9 mouse cellular contexts compared by ENCODE assay signal in the genomic region with DNA sequence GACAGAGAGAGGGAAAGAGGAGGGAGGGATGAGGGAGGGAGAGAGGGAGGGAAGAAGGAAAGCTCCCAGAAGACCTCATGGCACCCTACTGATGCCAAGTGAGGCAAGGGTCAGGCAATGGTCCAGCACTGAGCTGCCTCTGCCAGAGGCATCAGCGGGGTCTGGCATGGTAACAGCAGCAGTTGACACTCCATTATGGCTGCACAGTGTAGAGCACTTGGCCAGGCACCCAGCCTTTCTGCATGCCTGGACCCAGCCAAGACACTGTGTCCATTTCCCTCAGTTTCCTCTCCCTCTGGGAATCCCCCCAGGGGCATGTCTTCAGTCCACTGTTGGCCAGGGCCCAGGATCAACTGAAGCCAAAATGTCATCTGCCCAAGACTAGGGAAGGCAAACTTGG. TPM values are rescaled to one million over a fixed set of nuclear protein-coding genes. Genes with fewer than 3 reads are reported as not detected.
DNase-seq lines count a peak whose midpoint lies in the region; ATAC-seq and TF ChIP-seq lines count a peak whose summit lies in the region.
"Had no signal": no experiment of that assay in that cellular context is flagged by ENCODE, and none has a peak within 500 bp of the region (broad histone marks: within the 10 kb centered on the region; RNA-seq: fewer than 3 reads in every experiment).

No protein-coding gene starts in this region.

- peaks cover 7% of the 10 kb centered on the region; the same call in 1 of the 2 replicates for H3K36me3 ChIP-seq in midbrain, postnatal 0 days (ENCODE audit: insufficient read depth, low read length)
- H3K36me3 ChIP-seq in midbrain, embryonic 16.5 days (ENCODE audit: control insufficient read depth, insufficient read depth, low read length): no peaks in the 10 kb centered on the region; the same call in 1 of the 2 replicates

- TF ChIP-seq CTCF in midbrain, postnatal 0 days (IDR thresholded peaks at IDR 0.05): no peak
- TF ChIP-seq CTCF in lung, adult 2 months (IDR thresholded peaks at IDR 0.05; ENCODE audit: insufficient read depth, low read length): no peak

- H3K4me1 ChIP-seq in midbrain, postnatal 0 days (ENCODE audit: insufficient read depth, low read length): no peaks in the 10 kb centered on the region; the same call in 1 of the 2 replicates
- peaks cover 6% of the 10 kb centered on the region; the same call in 1 of the 2 replicates for H3K4me1 ChIP-seq in midbrain, embryonic 16.5 days (ENCODE audit: control insufficient read depth, insufficient read depth, low read length)
- H3K4me1 ChIP-seq in lung, adult 2 months (ENCODE audit: control insufficient read depth, insufficient read depth, low read length): peaks cover 4% of the 10 kb centered on the region; the same call in 1 of the 2 replicates

- no peak for TF ChIP-seq POLR2A in lung, adult 2 months (IDR thresholded peaks at IDR 0.05; ENCODE audit: borderline replicate concordance, extremely low read depth, low read depth, low read length)

- no peaks in the 10 kb centered on the region for H3K9me3 ChIP-seq in midbrain, postnatal 0 days (ENCODE audit: low read length)
- no peaks in the 10 kb centered on the region for H3K9me3 ChIP-seq in midbrain, embryonic 16.5 days (replicated peaks; ENCODE audit: control insufficient read depth, low read length, poor library complexity, severe bottlenecking)
- H3K9me3 ChIP-seq: megakaryocyte, embryonic 14.5 days had no signal

- ATAC-seq in midbrain, postnatal 0 days (ENCODE audit: low FRiP score): no peak
- no peak for ATAC-seq in midbrain, embryonic 16.5 days

- 40% methylated on average over 1 of the region's 1 CpGs for WGBS in midbrain, postnatal 0 days
- WGBS in midbrain, embryonic 16.5 days: 82% methylated on average over 1 of the region's 1 CpGs
- WGBS in lung, adult 2 months: 39% methylated on average over 1 of the region's 1 CpGs

- peak; percentile 90 for DNase-seq in midbrain, postnatal 0 days (ENCODE audit: low spot score)
- DNase-seq in cerebellum, postnatal 4 days (ENCODE audit: low spot score in 2 of 2): peak; percentile 56 to 90
- DNase-seq in kidney, postnatal 10 days: peak; percentile 74
- peak; percentile 25 for DNase-seq in lung, adult 2 months
- no peak for DNase-seq in thymus, adult 18-20 months
- DNase-seq in thymus, postnatal 10 days (ENCODE audit: low spot score in 2 of 2): no peak
- DNase-seq in embryo, embryonic 9.5 days (ENCODE audit: extremely low spot score): no peak

- H3K4me2 ChIP-seq in midbrain, postnatal 0 days (ENCODE audit: low read depth, low read length, poor library complexity, severe bottlenecking): no peak overlapping the region
- no peak overlapping the region for H3K4me2 ChIP-seq in midbrain, embryonic 16.5 days (ENCODE audit: low read length)

- no peak overlapping the region for H3K4me3 ChIP-seq in midbrain, postnatal 0 days (ENCODE audit: low read depth, low read length)
- no peak overlapping the region for H3K4me3 ChIP-seq in midbrain, embryonic 16.5 days (ENCODE audit: low read depth, low read length)
- no peak overlapping the region for H3K4me3 ChIP-seq in lung, adult 2 months (replicated peaks; ENCODE audit: extremely low read depth, low read depth, low read length)
- H3K4me3 ChIP-seq: megakaryocyte, embryonic 14.5 days had no signal

- H3K9ac ChIP-seq in midbrain, postnatal 0 days (replicated peaks; ENCODE audit: low read length, poor library complexity, severe bottlenecking): no peak overlapping the region
- H3K9ac ChIP-seq in midbrain, embryonic 16.5 days (ENCODE audit: low read depth, low read length): no peak overlapping the region

- no peaks in the 10 kb centered on the region for H3K27me3 ChIP-seq in midbrain, postnatal 0 days (ENCODE audit: insufficient read depth, low read length)
- H3K27me3 ChIP-seq in midbrain, embryonic 16.5 days (ENCODE audit: control insufficient read depth, insufficient read depth, low read depth, low read length): no peaks in the 10 kb centered on the region

- no peak overlapping the region for H3K27ac ChIP-seq in midbrain, postnatal 0 days (ENCODE audit: low read depth, low read length)
- no peak overlapping the region for H3K27ac ChIP-seq in midbrain, embryonic 16.5 days (ENCODE audit: low read length)

RNA-seq across cellular contexts. Expression of gene Slc25a42, which starts 4.5 kb away (rescaled TPM):
- total RNA-seq in midbrain, postnatal 0 days (2014; rRNA removed): 15.1 and 18.0 TPM in 2 replicates
- polyA plus RNA-seq in midbrain, postnatal 0 days (2015; fragmentation: Nextera tagmentation; extraction: Ambion mirVana): 9.2 and 9.3 TPM in 2 replicates
- 6.8 and 9.2 TPM in 2 replicates for polyA plus RNA-seq in midbrain, embryonic 16.5 days (2015; fragmentation: Nextera tagmentation; extraction: Ambion mirVana)
- 26.9 and 29.6 TPM in 2 replicates for polyA plus RNA-seq in lung, adult 2 months (2012; rRNA removed)

RNA-seq across cellular contexts. Expression of gene Sugp2, which starts 17.5 kb away (rescaled TPM):
- 139 and 150 TPM in 2 replicates for total RNA-seq in midbrain, postnatal 0 days (2014; rRNA removed)
- polyA plus RNA-seq in midbrain, postnatal 0 days (2015; fragmentation: Nextera tagmentation; extraction: Ambion mirVana): 71.7 and 75.7 TPM in 2 replicates
- polyA plus RNA-seq in midbrain, embryonic 16.5 days (2015; fragmentation: Nextera tagmentation; extraction: Ambion mirVana): 104 TPM in 2 replicates
- 26.6 and 31.0 TPM in 2 replicates for polyA plus RNA-seq in lung, adult 2 months (2012; rRNA removed)

RNA-seq across cellular contexts. Expression of gene Armc6, which starts 17.7 kb away (rescaled TPM):
- total RNA-seq in midbrain, postnatal 0 days (2014; rRNA removed): 112 and 119 TPM in 2 replicates
- 116 and 121 TPM in 2 replicates for polyA plus RNA-seq in midbrain, postnatal 0 days (2015; fragmentation: Nextera tagmentation; extraction: Ambion mirVana)
- 116 and 133 TPM in 2 replicates for polyA plus RNA-seq in midbrain, embryonic 16.5 days (2015; fragmentation: Nextera tagmentation; extraction: Ambion mirVana)
- polyA plus RNA-seq in lung, adult 2 months (2012; rRNA removed): 14.5 and 15.1 TPM in 2 replicates

RNA-seq across cellular contexts. Expression of gene Tmem161a, which starts 44.4 kb away (rescaled TPM):
- 52.4 and 64.8 TPM in 2 replicates for total RNA-seq in midbrain, postnatal 0 days (2014; rRNA removed)
- 49.5 and 51.6 TPM in 2 replicates for polyA plus RNA-seq in midbrain, postnatal 0 days (2015; fragmentation: Nextera tagmentation; extraction: Ambion mirVana)
- 51.0 and 54.5 TPM in 2 replicates for polyA plus RNA-seq in midbrain, embryonic 16.5 days (2015; fragmentation: Nextera tagmentation; extraction: Ambion mirVana)
- 101 and 105 TPM in 2 replicates for polyA plus RNA-seq in lung, adult 2 months (2012; rRNA removed)

Comparison
In these comparisons a context has a peak if more than half of its experiments do, and no peak if none do; other contexts are left out.
1. DNase-seq: peak in midbrain, postnatal 0 days (single experiment), cerebellum, postnatal 4 days (2 of 2), kidney, postnatal 10 days (single experiment) and lung, adult 2 months (single experiment); none in thymus, adult 18-20 months (0 of 2), thymus, postnatal 10 days (0 of 2) and embryo, embryonic 9.5 days (single experiment).